Mouse (Mus musculus) spleen, adult 2 months (tissue): ENCODE data around the gene Gcc1.

ENCODE experiments used
- CTCF ChIP-seq: fragments of 200-500 bp; IDR thresholded peaks from 2 replicates; pipeline ENCODE4 v1.5.1; 2011; ENCODE audit warnings: mild to moderate bottlenecking, inconsistent platforms; ENCODE audit not compliant: insufficient read depth, insufficient read length, insufficient replicate concordance; ENCODE audit errors: extremely low read depth
- POLR2A ChIP-seq: fragments of 200-500 bp; IDR thresholded peaks from 2 replicates; pipeline ENCODE4 v1.6.1; 2011; ENCODE audit warnings: low read depth, low read length, inconsistent platforms

GRCm38 (mm10) chr6:28410053-28410452, 18.1 kb downstream of the Gcc1 start:
- no peak for TF ChIP-seq CTCF
- TF ChIP-seq POLR2A = no peak
